Mouse (Mus musculus) cerebellum, postnatal 14 days (tissue): Measurements from ENCODE around the gene Kel.
A peak's percentile ranks its signal among the peaks of the same experiment; 100 is the strongest.

ENCODE experiments used
- DNase-seq, 2 experiments: peaks; one replicate each; pipeline ENCODE4 v3.0.0; 2021; ENCODE audit warnings: mixed read lengths in 2 of 2

Kel gene

GRCm38 (mm10) chr6:41704123-41704522, at the start of gene Kel:
Gene Kel, minus strand, starts transcription at chr6:41704339.
- no peak for DNase-seq

- DNase-seq: no peak
These were observed 40.7 kb upstream of the Kel start for GRCm38 (mm10) chr6:41744664-41745392.

GRCm38 (mm10) chr6:41741101-41741500, 37.0 kb upstream of the Kel start:
- DNase-seq: no peak

- DNase-seq: no peak
These were observed 30.8 kb upstream of the Kel start for GRCm38 (mm10) chr6:41734719-41735470.

- peak in 1 of 2 experiments; percentile 2 for DNase-seq
These were observed 24.0 kb upstream of the Kel start for GRCm38 (mm10) chr6:41727989-41728609.

- DNase-seq: no peak
These were observed 17.3 kb upstream of the Kel start for GRCm38 (mm10) chr6:41721430-41721829.

GRCm38 (mm10) chr6:41710281-41710680, 6.1 kb upstream of the Kel start:
- DNase-seq: no peak

- no peak for DNase-seq
These were observed 2.1 kb upstream of the Kel start for GRCm38 (mm10) chr6:41706275-41706674.

- DNase-seq: no peak
These were observed 1.2 kb downstream of the Kel start for GRCm38 (mm10) chr6:41702928-41703327.

GRCm38 (mm10) chr6:41701245-41701644, 2.9 kb downstream of the Kel start:
- no peak for DNase-seq

- no peak for DNase-seq
These were observed 9.7 kb downstream of the Kel start for GRCm38 (mm10) chr6:41694407-41694806.

- DNase-seq: no peak
These were observed 11.9 kb downstream of the Kel start for GRCm38 (mm10) chr6:41692200-41692599.

GRCm38 (mm10) chr6:41685596-41685995, 18.5 kb downstream of the Kel start:
- no peak for DNase-seq

- no peak for DNase-seq
These were observed 19.2 kb downstream of the Kel start for GRCm38 (mm10) chr6:41684911-41685310.

- no peak for DNase-seq
These were observed 20.0 kb downstream of the Kel start, which contains the start of gene Llcfc1 for GRCm38 (mm10) chr6:41684131-41684530. Gene Llcfc1, plus strand, starts transcription at chr6:41684431.

- no peak for DNase-seq
These were observed 22.5 kb downstream of the Kel start for GRCm38 (mm10) chr6:41681656-41682055.

- no peak for DNase-seq
These were observed 23.5 kb downstream of the Kel start, which contains the start of gene Trpv5 for GRCm38 (mm10) chr6:41680669-41681068. Gene Trpv5, minus strand, starts transcription at chr6:41680769.

GRCm38 (mm10) chr6:41676530-41676929, 27.6 kb downstream of the Kel start:
- no peak for DNase-seq

- peak in 1 of 2 experiments; percentile 9 for DNase-seq
These were observed 41.8 kb downstream of the Kel start for GRCm38 (mm10) chr6:41662320-41662719.

- no peak for DNase-seq
These were observed 45.7 kb downstream of the Kel start for GRCm38 (mm10) chr6:41658487-41658886.

- DNase-seq: no peak
These were observed 49.5 kb downstream of the Kel start for GRCm38 (mm10) chr6:41654648-41655047.

- no peak for DNase-seq
These were observed 51.0 kb downstream of the Kel start for GRCm38 (mm10) chr6:41653173-41653572.

- DNase-seq: no peak
These were observed 57.5 kb downstream of the Kel start for GRCm38 (mm10) chr6:41646672-41647071.

- DNase-seq: no peak
These were observed 57.9 kb downstream of the Kel start for GRCm38 (mm10) chr6:41646220-41646619.
